Mouse (Mus musculus) CH12.LX (cell line): Measurements from ENCODE around the gene Tnfrsf18.

Experiments
- BHLHE40 ChIP-seq: IDR thresholded peaks from 2 replicates; pipeline ENCODE4 v1.6.1; 2011; ENCODE audit warnings: mild to moderate bottlenecking, low read depth, low read length, improper control_type of control experiment
- CTCF ChIP-seq, 2 experiments: IDR thresholded peaks in 1 of 2; conservative IDR thresholded peaks in 1 of 2; 2 replicates each; pipeline ENCODE4 v1.5.1; 2011 to 2012; ENCODE audit warnings: low read depth in 2 of 2, low read length in 2 of 2, improper control_type of control experiment in 1 of 2, inconsistent platforms in 1 of 2, mild to moderate bottlenecking in 1 of 2, moderate library complexity in 1 of 2
- JUND ChIP-seq: conservative IDR thresholded peaks from 2 replicates; pipeline ENCODE4 v1.6.1; 2011; ENCODE audit warnings: low read depth, low read length, improper control_type of control experiment
- MAZ ChIP-seq: IDR thresholded peaks from 2 replicates; pipeline ENCODE4 v1.6.1; 2012; ENCODE audit warnings: low read depth, mild to moderate bottlenecking, inconsistent platforms, low read length, improper control_type of control experiment, moderate library complexity
- POLR2A ChIP-seq: IDR thresholded peaks from 2 replicates; pipeline ENCODE4 v1.6.1; 2011; ENCODE audit warnings: low read depth, mild to moderate bottlenecking, improper control_type of control experiment, low read length

GRCm38 (mm10) chr4:156008369-156008768 lies 17.6 kb upstream of the Tnfrsf18 start:
- peak; percentile 70; the same call in 1 of the 2 replicates for TF ChIP-seq MAZ
- TF ChIP-seq BHLHE40, result peak; percentile 81
- peak; percentile 95 for TF ChIP-seq JUND
- TF ChIP-seq POLR2A, result no peak
- no peak for TF ChIP-seq CTCF (conservative IDR thresholded peaks at IDR 0.05 in 1 of 2, IDR thresholded peaks at IDR 0.05 in 1 of 2; ENCODE audit: low read depth in 2 of 2, low read length in 2 of 2)
